ENCODE assay signal across 20 mouse cellular contexts in the genomic region with DNA sequence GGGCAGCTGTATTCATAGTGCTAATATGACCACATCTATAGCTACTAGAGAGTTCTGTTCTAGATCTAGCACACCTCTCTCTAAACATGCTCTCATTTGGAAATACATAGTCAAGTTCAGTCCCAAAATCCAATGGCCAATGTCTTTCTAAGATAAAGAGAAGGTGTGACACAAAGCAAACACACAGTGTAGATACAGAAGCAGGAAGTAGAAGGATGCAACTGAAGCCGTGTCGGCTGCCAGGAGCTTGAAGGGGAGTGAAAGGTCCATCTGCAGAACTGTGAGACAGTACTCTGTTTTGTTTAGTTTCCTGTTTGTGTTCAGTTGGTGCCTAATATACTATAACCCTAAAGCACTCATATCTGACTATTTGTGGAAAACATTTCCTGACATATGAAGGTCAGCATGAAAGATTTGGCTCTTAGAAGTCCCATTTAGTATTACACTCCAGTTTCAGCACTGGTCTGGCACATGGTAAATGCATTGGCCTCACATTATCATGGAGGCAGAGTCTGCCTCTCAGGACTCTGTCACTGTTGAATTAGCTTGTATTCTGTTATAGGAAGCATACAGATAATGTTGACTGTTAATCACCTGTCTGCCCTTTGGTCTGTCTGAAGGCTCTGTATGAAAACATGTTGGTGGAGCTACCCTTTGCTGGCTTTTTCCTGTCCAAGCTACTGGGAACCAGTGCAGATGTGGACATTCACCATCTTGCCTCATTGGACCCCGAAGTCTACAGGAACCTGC.
"Had no signal": no experiment of that assay in that cellular context is flagged by ENCODE, and none has a peak within 500 bp of the region (broad histone marks: within the 10 kb centered on the region; RNA-seq: fewer than 3 reads in every experiment).

No protein-coding gene starts in this region.

- H3K27me3 ChIP-seq: heart, embryonic 12.5 days; hindbrain, embryonic 13.5 days; hindbrain, embryonic 15.5 days; limb, embryonic 12.5 days; liver, embryonic 13.5 days had no signal

- H3K9me3 ChIP-seq: heart, embryonic 10.5 days; heart, embryonic 12.5 days; hindbrain, embryonic 13.5 days; hindbrain, embryonic 15.5 days; limb, embryonic 10.5 days; limb, embryonic 12.5 days; liver, embryonic 13.5 days had no signal

- DNase-seq: gastrocnemius, postnatal 14 days; gastrocnemius, postnatal 36 days; heart, postnatal 10 days; kidney, adult 18-20 months; kidney, adult 8-10 months; kidney, postnatal 10 days; kidney, postnatal 25 days; kidney, postnatal 4 days; liver; liver, embryonic 13.5 days had no signal

- H3K4me1 ChIP-seq: heart, embryonic 10.5 days; heart, embryonic 12.5 days; hindbrain, embryonic 13.5 days; hindbrain, embryonic 15.5 days; limb, embryonic 10.5 days; limb, embryonic 12.5 days had no signal

- ATAC-seq: hindbrain, postnatal 0 days had no signal

- H3K9ac ChIP-seq: heart, embryonic 12.5 days; hindbrain, embryonic 13.5 days; hindbrain, embryonic 15.5 days; limb, embryonic 12.5 days; liver, embryonic 13.5 days had no signal

- H3K4me3 ChIP-seq: heart, embryonic 10.5 days; heart, embryonic 12.5 days; hindbrain, embryonic 13.5 days; hindbrain, embryonic 15.5 days; layer of hippocampus, adult 2 months; left cerebral cortex, adult 2 months; limb, embryonic 10.5 days; limb, embryonic 12.5 days; liver, embryonic 13.5 days had no signal

- H3K4me2 ChIP-seq: heart, embryonic 12.5 days; hindbrain, embryonic 13.5 days; hindbrain, embryonic 15.5 days; limb, embryonic 12.5 days; liver, embryonic 11.5 days; liver, embryonic 13.5 days had no signal

- H3K27ac ChIP-seq: heart, embryonic 10.5 days; hindbrain, embryonic 13.5 days; hindbrain, embryonic 15.5 days; hindbrain, postnatal 0 days; layer of hippocampus, adult 2 months; left cerebral cortex, adult 2 months; limb, embryonic 10.5 days; limb, embryonic 12.5 days; liver, embryonic 13.5 days had no signal
